Mouse (Mus musculus) MN1 (cell line): ENCODE data around the gene Iqgap3.

ENCODE experiments used
- DNase-seq: peaks from one replicate; pipeline ENCODE4 v3.0.0-alpha.2; 2016; ENCODE audit warnings: low spot score

The Iqgap3 gene

DNA sequence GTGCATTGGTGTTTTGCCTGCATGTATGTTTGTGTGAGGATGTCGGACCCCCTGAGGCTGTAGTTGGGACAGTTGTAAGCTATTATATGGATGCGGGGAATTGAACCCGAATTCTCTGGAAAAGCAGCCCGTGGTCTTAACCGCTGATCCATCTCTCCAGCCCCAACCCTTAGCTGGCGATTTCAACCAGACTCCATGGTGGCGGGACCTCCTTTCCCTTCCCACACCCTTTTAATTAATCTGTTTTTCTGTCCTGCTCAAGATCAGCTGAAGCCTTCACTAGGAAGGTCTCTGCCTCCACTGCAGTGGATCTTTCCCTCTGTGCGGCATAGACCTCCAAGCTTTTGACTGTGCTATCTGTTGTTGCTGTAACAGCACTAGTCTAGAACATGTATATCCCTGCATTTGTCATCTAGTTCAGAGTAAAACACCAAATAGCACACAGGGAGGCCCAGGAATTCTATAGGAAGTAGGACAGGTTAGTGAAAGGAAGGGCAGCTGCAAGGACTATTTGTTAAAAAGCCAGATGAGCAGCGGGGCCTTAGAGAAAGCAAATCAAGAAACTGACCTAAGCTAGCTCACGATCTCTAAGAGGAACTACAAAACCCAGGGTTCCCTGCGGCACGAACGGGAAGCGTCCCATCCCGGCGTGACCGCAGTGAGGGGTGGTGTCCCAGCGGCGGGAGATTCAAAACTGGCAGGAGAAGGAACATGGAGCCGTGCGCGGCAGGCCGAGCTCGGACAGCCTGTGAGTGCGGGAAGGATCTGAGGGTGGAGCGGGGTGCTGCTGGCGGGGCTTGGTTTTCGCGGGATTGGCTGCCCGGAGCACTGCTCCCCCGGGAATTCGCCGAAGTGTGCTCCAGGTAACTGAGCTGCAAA lies at the start of gene Iqgap3:
Gene Iqgap3 (plus strand): TSS at position 627 of the 879 bp plus-strand sequence.
- peak; percentile 98 for DNase-seq

- no peak for DNase-seq
Measured at GRCm38 (mm10) chr3:88033506-88033905, 48.3 kb upstream of the Iqgap3 start.

- no peak for DNase-seq
Measured at GRCm38 (mm10) chr3:88035561-88036293, 46.0 kb upstream of the Iqgap3 start.

- peak; percentile 96 for DNase-seq
Measured at GRCm38 (mm10) chr3:88042661-88043421, 38.9 kb upstream of the Iqgap3 start, which contains the start of gene Gpatch4. Gene Gpatch4, plus strand, starts transcription at chr3:88043108.

- no peak for DNase-seq
Measured at GRCm38 (mm10) chr3:88049532-88049931, 32.2 kb upstream of the Iqgap3 start.

DNA sequence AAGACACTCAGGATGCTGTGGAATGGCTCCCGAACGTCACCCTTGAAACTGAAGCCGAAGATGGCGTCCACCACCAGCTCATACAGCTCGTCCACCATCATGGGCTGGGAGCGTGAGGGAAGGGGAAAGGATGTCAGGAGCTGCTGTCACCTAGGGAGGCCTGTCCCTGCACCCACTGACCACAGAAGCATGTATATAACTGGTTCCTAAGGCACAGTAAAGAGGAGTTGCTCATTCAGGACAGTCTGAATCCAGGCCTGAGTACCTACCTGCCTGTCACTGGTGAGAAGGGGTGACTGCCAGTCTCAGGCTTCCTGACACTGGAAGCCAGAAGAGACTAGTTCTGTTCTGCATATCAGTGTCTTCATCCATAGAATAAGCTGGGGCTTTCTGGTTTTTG lies 24.7 kb upstream of the Iqgap3 start:
- DNase-seq = no peak

- DNase-seq = peak; percentile 94
Measured at GRCm38 (mm10) chr3:88057902-88058696, 23.7 kb upstream of the Iqgap3 start, which contains the start of gene Naxe. Gene Naxe, minus strand, starts transcription at chr3:88058495.

DNA sequence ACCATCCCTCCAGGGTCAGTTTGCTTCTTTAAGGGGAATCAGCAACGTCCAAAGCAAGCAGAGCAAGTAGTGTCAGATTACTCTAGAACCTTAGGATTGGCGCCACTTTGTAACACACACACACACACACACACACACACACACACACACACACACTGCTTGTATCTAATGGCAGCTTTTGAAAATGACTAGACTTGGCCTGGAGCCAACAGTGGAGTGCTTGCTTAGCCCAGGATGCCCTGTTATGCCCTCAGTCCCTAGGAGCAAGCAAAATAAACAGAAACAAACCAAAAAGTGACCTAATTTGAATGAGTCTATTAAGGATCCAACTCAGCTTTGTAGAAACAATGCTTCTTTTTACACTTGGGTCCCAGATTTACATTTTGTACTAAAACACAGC lies 13.4 kb upstream of the Iqgap3 start:
- peak; percentile 56 for DNase-seq

DNA sequence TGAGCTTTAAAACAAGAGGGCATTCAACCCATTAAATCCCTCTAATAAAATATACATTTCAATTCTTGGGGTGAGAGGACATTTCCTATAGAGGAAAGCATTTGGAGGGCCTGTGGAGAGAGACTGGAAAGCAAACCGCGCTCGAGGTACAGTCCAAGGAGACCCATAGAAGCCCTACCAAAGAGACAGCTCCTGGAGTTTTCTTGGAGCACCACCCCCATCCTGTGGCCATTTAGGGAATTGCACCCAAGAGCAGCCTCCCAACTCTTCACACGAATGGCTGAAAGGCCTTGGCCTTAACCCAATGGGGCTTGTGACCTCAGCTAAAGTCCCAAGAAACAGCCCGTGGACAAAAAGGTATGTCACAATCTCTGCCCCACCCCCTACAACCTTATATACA lies 10.0 kb upstream of the Iqgap3 start:
- peak; percentile 86 for DNase-seq

DNA sequence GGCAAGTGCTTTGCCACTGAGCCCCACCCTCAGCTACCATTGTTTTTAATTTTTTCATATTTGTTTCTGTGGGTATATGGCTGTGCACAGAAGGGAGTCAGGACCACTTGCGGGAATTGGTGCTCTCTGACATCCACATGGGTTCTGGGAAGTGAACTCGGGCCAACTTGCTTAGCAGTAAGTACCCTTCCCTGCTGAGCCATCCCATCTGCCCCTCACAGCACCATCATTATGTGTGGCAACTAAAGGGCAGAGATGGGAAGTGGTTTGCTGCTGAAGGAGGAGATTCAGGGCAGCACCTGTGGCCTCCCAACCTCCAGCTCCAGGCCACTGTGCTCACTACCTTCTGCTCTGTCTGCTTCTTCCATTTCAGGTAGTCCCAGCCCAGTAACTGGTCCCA lies 8.1 kb upstream of the Iqgap3 start:
- DNase-seq = no peak

DNA sequence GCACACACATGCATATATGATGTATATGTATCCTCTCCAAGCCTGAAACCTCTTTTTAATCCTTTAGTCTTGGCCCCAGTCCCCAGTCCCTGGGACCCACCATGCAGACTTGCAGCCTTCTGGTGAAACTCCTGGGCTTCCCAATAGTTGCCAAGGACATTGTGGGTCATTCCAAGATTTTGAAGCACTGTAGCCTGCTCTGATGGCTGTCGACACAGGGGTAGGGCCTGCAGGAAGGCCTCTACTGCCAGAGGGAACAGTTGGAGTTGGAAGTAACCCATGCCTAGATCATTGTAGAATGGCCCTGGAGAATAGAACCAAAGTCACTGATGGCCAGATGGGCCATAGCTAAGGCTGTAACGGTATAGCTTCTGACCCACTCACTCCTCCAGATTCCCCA lies 7.4 kb upstream of the Iqgap3 start:
- no peak for DNase-seq

GRCm38 (mm10) chr3:88074766-88075165 lies 7.0 kb upstream of the Iqgap3 start:
- DNase-seq = no peak

DNA sequence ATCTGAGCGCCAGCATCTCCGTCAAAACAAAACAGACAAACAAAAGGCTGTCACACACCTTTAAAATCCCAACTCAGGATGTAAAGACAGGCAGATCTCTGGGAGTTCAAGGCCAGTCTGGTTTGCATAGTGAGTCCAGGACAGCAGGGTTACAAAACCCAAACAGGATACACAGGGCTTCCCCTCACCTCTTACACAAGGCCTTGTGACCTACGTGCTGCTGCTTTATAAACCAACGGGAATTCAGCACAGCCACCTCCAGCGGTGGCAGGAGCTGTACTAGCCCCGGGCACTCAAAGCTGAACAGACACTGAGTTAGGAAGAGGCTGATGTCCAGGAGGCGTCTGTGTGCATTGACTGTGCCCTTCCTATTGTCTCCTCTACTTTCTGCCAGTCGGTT lies 4.3 kb upstream of the Iqgap3 start:
- no peak for DNase-seq

DNA sequence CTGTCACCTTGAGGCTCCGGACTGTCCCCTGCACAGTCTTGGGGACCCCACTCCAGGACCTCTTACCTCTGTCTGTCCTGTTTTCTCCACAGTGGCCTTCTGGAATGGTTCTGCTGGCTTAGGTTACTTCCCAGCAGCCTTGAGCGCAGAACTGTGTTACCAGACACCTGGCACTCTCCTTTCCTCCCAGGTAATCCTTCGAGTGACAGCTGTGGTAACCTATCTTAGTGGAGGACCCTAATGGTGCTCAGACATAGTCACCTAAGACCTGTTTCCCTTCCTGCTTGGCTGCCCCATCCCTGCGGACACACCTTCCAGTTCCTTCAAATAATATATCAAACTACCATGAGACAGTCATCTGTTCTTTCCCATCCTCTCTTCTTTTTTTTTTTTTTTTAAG lies 3.6 kb upstream of the Iqgap3 start, which contains the start of gene Ttc24:
Gene Ttc24 (minus strand): TSS at position 101 of the 400 bp plus-strand sequence.
- no peak for DNase-seq

- no peak for DNase-seq
Measured at GRCm38 (mm10) chr3:88082224-88082618, 450 bp downstream of the Iqgap3 start.

GRCm38 (mm10) chr3:88082663-88083062 lies 892 bp downstream of the Iqgap3 start:
- DNase-seq = peak; percentile 30

DNA sequence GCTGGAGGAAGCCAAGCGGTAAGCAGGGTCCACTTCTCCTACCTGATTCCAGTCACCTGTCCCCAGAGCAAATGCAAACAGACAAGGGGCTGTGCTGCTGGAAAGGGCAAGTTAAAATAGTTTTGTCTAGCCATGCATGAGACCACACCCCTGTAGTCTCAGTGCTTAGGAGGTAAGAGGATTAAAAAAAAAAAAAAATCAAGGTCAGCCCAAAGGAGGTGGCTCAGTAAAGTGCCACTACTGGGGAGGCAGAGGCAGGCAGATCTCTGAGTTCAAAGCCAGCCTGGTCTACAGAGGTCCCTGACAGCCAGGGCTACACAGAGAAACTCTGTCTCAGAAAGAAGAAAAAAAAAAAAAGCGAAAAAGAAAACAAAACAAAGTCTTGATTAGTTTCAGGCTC lies 2.2 kb downstream of the Iqgap3 start:
- DNase-seq = no peak

- no peak for DNase-seq
Measured at GRCm38 (mm10) chr3:88085459-88085858, 3.7 kb downstream of the Iqgap3 start.

GRCm38 (mm10) chr3:88087688-88088087 lies 5.9 kb downstream of the Iqgap3 start:
- peak; percentile 57 for DNase-seq

- no peak for DNase-seq
Measured at GRCm38 (mm10) chr3:88090106-88090505, 8.3 kb downstream of the Iqgap3 start.

DNA sequence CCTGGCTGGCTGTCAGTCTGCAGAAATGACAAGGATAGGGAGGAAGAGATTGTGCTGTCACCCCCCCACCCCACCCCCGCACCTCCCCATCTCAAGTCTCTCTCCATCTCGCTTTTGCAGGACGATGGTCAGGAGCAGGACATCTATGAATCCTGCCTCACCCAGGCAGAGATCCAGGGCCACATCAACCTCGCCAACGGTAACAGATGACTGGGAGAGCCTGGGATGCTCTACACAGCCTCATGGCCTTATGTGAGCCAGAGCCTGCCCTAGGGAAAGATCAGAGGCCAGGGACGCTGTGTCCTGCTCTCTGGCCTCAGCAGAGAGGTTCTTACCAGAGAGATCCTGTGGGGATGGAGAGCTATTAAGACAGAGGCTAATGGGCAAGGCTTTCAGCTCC lies 8.8 kb downstream of the Iqgap3 start:
- no peak for DNase-seq
